In genomic region chr9:54586199-54587061, GRCm38 (mm10) we compare ENCODE assay signal across 8 mouse cellular contexts. TPM values are rescaled to one million over a fixed set of nuclear protein-coding genes. Genes with fewer than 3 reads are reported as not detected.
A peak's percentile ranks its signal among the peaks of the same experiment; 100 is the strongest.
DNase-seq lines count a peak whose midpoint lies in the region; ATAC-seq and TF ChIP-seq lines count a peak whose summit lies in the region.

Idh3a (plus strand) TSS chr9:54586334.

- H3K79me2 ChIP-seq in liver, adult 2 months (ENCODE audit: control insufficient read depth, insufficient read depth, low read length), result peaks cover 7% of the 10 kb centered on the region
- peaks cover 38% of the 10 kb centered on the region for H3K79me2 ChIP-seq in myocyte (ENCODE audit: control insufficient read depth, insufficient read depth)

- H3K4me1 ChIP-seq in heart, embryonic 11.5 days (ENCODE audit: control insufficient read depth, insufficient read depth, low read length), result peaks cover 11% of the 10 kb centered on the region
- peaks cover 16% of the 10 kb centered on the region for H3K4me1 ChIP-seq in kidney, embryonic 16.5 days (ENCODE audit: insufficient read depth, low read length)
- peaks cover 7% of the 10 kb centered on the region for H3K4me1 ChIP-seq in liver, adult 2 months (ENCODE audit: control insufficient read depth, insufficient read depth, low read length)

- WGBS in heart, embryonic 11.5 days (ENCODE audit: insufficient replicate concordance), result under 1% methylated on average over 59 of the region's 73 CpGs
- WGBS in kidney, embryonic 16.5 days, result under 1% methylated on average over 63 of the region's 73 CpGs
- under 1% methylated on average over 73 of the region's 73 CpGs for WGBS in liver, adult 2 months

- DNase-seq in B cell, adult 2 months, result peak; percentile 99
- DNase-seq in brain, adult 2 months (ENCODE audit: low read depth, low spot score), result peak; percentile 97
- peak; percentile 77 for DNase-seq in liver, adult 2 months (ENCODE audit: extremely low read depth, low read depth, low spot score)
- peak; percentile 98 for DNase-seq in splenic B cell, adult 2 months (ENCODE audit: low read depth, low spot score)

- no peaks in the 10 kb centered on the region for H3K9me3 ChIP-seq in heart, embryonic 11.5 days (replicated peaks; ENCODE audit: control insufficient read depth, low read length)
- H3K9me3 ChIP-seq in kidney, embryonic 16.5 days (ENCODE audit: low read length), result no peaks in the 10 kb centered on the region

- peak within 1 kb of the TSS; percentile 75 for H3K4me2 ChIP-seq in heart, embryonic 11.5 days
- H3K4me2 ChIP-seq in kidney, embryonic 16.5 days (replicated peaks; ENCODE audit: low read depth, low read length), result peak within 1 kb of the TSS; percentile 86
- peak within 1 kb of the TSS; percentile 96 for H3K4me2 ChIP-seq in myocyte (ENCODE audit: low read depth)

- peak; percentile 96 for ATAC-seq in erythroblast, adult 5-6 weeks (replicated peaks; ENCODE audit: low FRiP score, poor library complexity, severe bottlenecking)
- peak; percentile 99 for ATAC-seq in heart, embryonic 11.5 days (replicated peaks; ENCODE audit: insufficient number of reproducible peaks, low FRiP score, low TSS enrichment)
- ATAC-seq in kidney, embryonic 16.5 days (ENCODE audit: low FRiP score, low TSS enrichment), result peak; percentile 99

- peak within 1 kb of the TSS; percentile 98 for H3K4me3 ChIP-seq in heart, embryonic 11.5 days (ENCODE audit: low read depth, low read length)
- H3K4me3 ChIP-seq in kidney, embryonic 16.5 days (ENCODE audit: low read length), result peak within 1 kb of the TSS; percentile 81
- H3K4me3 ChIP-seq in liver, adult 2 months (ENCODE audit: insufficient read depth, low read depth, low read length), result peak within 1 kb of the TSS; percentile 72
- H3K4me3 ChIP-seq in myocyte, result peak within 1 kb of the TSS; percentile 64

- H3K36me3 ChIP-seq in heart, embryonic 11.5 days (ENCODE audit: control insufficient read depth, insufficient read depth, low read length), result peaks cover 4% of the 10 kb centered on the region
- H3K36me3 ChIP-seq in kidney, embryonic 16.5 days (ENCODE audit: insufficient read depth, low read length), result peaks cover 13% of the 10 kb centered on the region; the same call in 1 of the 2 replicates
- H3K36me3 ChIP-seq in liver, adult 2 months (ENCODE audit: control insufficient read depth, insufficient read depth, low read length), result peaks cover 10% of the 10 kb centered on the region
- H3K36me3 ChIP-seq in myocyte (ENCODE audit: control insufficient read depth, insufficient read depth), result peaks cover 10% of the 10 kb centered on the region
- no peaks in the 10 kb centered on the region for H3K36me3 ChIP-seq in splenic B cell, adult 2 months (ENCODE audit: control insufficient read depth, insufficient read depth, low read length, poor library complexity, severe bottlenecking)

- peak within 1 kb of the TSS; percentile 76 for H3K27ac ChIP-seq in heart, embryonic 11.5 days (ENCODE audit: low read depth, low read length)
- no peak within 1 kb of the TSS; the same call in 1 of the 2 replicates for H3K27ac ChIP-seq in kidney, embryonic 16.5 days (ENCODE audit: low read length)
- peak within 1 kb of the TSS; percentile 81 for H3K27ac ChIP-seq in liver, adult 2 months (replicated peaks; ENCODE audit: insufficient read depth, low read depth, low read length)

- H3ac ChIP-seq in myocyte (ENCODE audit: control insufficient read depth, insufficient read length), result peak within 1 kb of the TSS; percentile 91

- no peaks in the 10 kb centered on the region for H3K27me3 ChIP-seq in heart, embryonic 11.5 days (ENCODE audit: control insufficient read depth, insufficient read depth, low read length)
- no peaks in the 10 kb centered on the region for H3K27me3 ChIP-seq in kidney, embryonic 16.5 days (ENCODE audit: insufficient read depth, low read length)
- no peaks in the 10 kb centered on the region for H3K27me3 ChIP-seq in liver, adult 2 months (ENCODE audit: control insufficient read depth, insufficient read depth, low read length)
- H3K27me3 ChIP-seq in myocyte (ENCODE audit: control insufficient read depth, insufficient read depth, insufficient read length), result no peaks in the 10 kb centered on the region
- H3K27me3 ChIP-seq in splenic B cell, adult 2 months (ENCODE audit: control insufficient read depth, insufficient read depth, low read length, poor library complexity, severe bottlenecking), result no peaks in the 10 kb centered on the region

- TF ChIP-seq POLR2A in liver, adult 2 months (IDR thresholded peaks at IDR 0.05; ENCODE audit: extremely low read depth, insufficient read depth, low read length), result peak; percentile 88
- TF ChIP-seq POLR2A in myocyte (IDR thresholded peaks at IDR 0.05; ENCODE audit: insufficient read length, low read depth), result peak; percentile 99

- TF ChIP-seq CTCF in liver, adult 2 months (IDR thresholded peaks at IDR 0.05; ENCODE audit: low read depth, low read length), result no peak

- peak within 1 kb of the TSS; percentile 96 for H3K9ac ChIP-seq in heart, embryonic 11.5 days (ENCODE audit: low read depth, low read length)
- peak within 1 kb of the TSS; percentile 85 for H3K9ac ChIP-seq in kidney, embryonic 16.5 days (replicated peaks; ENCODE audit: low read length)
- peak within 1 kb of the TSS; percentile 94 for H3K9ac ChIP-seq in liver, adult 2 months (ENCODE audit: low read depth, low read length)

TF ChIP-seq in myocyte, 11 proteins besides CTCF, POLR2A, EP300 and RAD21:
- TF ChIP-seq POLR2AphosphoS2 (IDR thresholded peaks at IDR 0.05; ENCODE audit: insufficient read length, low read depth), result peak; percentile 96
- peak; percentile 27 for TF ChIP-seq REST (IDR thresholded peaks at IDR 0.05; ENCODE audit: insufficient read depth, insufficient read length)
- TF ChIP-seq MYOD1 (IDR thresholded peaks at IDR 0.05; ENCODE audit: control insufficient read depth in 1 of 3, insufficient read length in 2 of 3, low read depth in 2 of 3), result peak in 1 of 3 experiments; percentile 42
- peak in 2 of 3 experiments; percentile 8 to 37 for TF ChIP-seq MYOG (IDR thresholded peaks at IDR 0.05; ENCODE audit: control insufficient read depth in 1 of 3, insufficient read depth in 1 of 3, insufficient read length in 2 of 3, low read depth in 2 of 3)
- TF ChIP-seq MAX (IDR thresholded peaks at IDR 0.05; ENCODE audit: low read depth), result no peak

RNA-seq across cellular contexts. Expression of gene Idh3a, which starts in this region (rescaled TPM):
- 19.6 and 33.4 TPM in 2 replicates for total RNA-seq in erythroblast, adult 5-6 weeks (2015; ENCODE audit: low replicate concordance)
- 12.0 and 16.0 TPM in 2 replicates for total RNA-seq in erythroblast, adult 5-6 weeks (2017; ENCODE audit: low replicate concordance)
- 441 and 486 TPM in 2 replicates for polyA plus RNA-seq in heart, embryonic 11.5 days (2014; fragmentation: Nextera tagmentation; extraction: Ambion mirVana)
- 167 and 174 TPM in 2 replicates for polyA plus RNA-seq in kidney, embryonic 16.5 days (2015; fragmentation: Nextera tagmentation; extraction: Ambion mirVana)
- total RNA-seq in liver, adult 2 months (2014; rRNA removed), result 25.9 and 26.1 TPM in 2 replicates
- 16.3 and 19.0 TPM in 2 replicates for polyA plus RNA-seq in liver, adult 2 months (2012; rRNA removed)
- 88.5 TPM for polyA plus RNA-seq in myocyte (2012; fragmentation: generic; extraction: Trizol)
